In genomic region chr5:90853206-90853605, GRCm38 (mm10) we compare ENCODE assay signal across 34 mouse cellular contexts. TPM values are rescaled to one million over a fixed set of nuclear protein-coding genes. Genes with fewer than 3 reads are reported as not detected.
DNase-seq lines count a peak whose midpoint lies in the region; ATAC-seq and TF ChIP-seq lines count a peak whose summit lies in the region.
"Had no signal": no experiment of that assay in that cellular context is flagged by ENCODE, and none has a peak within 500 bp of the region (broad histone marks: within the 10 kb centered on the region; RNA-seq: fewer than 3 reads in every experiment).

No protein-coding gene starts in this region.

- H3K36me3 ChIP-seq in intestine, postnatal 0 days (ENCODE audit: control insufficient read depth, insufficient read depth), result no peaks in the 10 kb centered on the region
- H3K36me3 ChIP-seq: embryonic facial prominence, embryonic 12.5 days; embryonic facial prominence, embryonic 15.5 days; heart, embryonic 12.5 days; heart, embryonic 15.5 days had no signal

- peaks cover 20% of the 10 kb centered on the region for H3K4me1 ChIP-seq in bone marrow macrophage, adult 2 months (ENCODE audit: control insufficient read depth, insufficient read depth, low read length)
- H3K4me1 ChIP-seq in intestine, postnatal 0 days (replicated peaks; ENCODE audit: control insufficient read depth, insufficient read depth, low read length), result no peaks in the 10 kb centered on the region
- H3K4me1 ChIP-seq: embryonic facial prominence, embryonic 12.5 days; embryonic facial prominence, embryonic 15.5 days had no signal

- H3K27ac ChIP-seq in bone marrow macrophage, adult 2 months (ENCODE audit: insufficient read depth, low read depth, low read length), result peak overlapping the region; percentile 18; the same call in 1 of the 2 replicates
- H3K27ac ChIP-seq in intestine, postnatal 0 days (ENCODE audit: low read depth, low read length), result no peak overlapping the region
- H3K27ac ChIP-seq: embryonic facial prominence, embryonic 12.5 days; embryonic facial prominence, embryonic 15.5 days; heart, embryonic 15.5 days; hindbrain, embryonic 14.5 days; hindbrain, postnatal 0 days had no signal

- no peak overlapping the region for H3K9ac ChIP-seq in intestine, postnatal 0 days (ENCODE audit: low read depth, low read length)
- H3K9ac ChIP-seq: embryonic facial prominence, embryonic 12.5 days; embryonic facial prominence, embryonic 15.5 days; forebrain, postnatal 0 days; heart, embryonic 12.5 days; heart, embryonic 15.5 days; hindbrain, embryonic 14.5 days had no signal

- H3K4me2 ChIP-seq in intestine, postnatal 0 days (replicated peaks; ENCODE audit: low read depth), result no peak overlapping the region
- H3K4me2 ChIP-seq: embryonic facial prominence, embryonic 12.5 days; embryonic facial prominence, embryonic 15.5 days; heart, embryonic 12.5 days; heart, embryonic 15.5 days; hindbrain, embryonic 14.5 days had no signal

- H3K9me3 ChIP-seq in intestine, postnatal 0 days (ENCODE audit: control insufficient read depth), result no peaks in the 10 kb centered on the region
- H3K9me3 ChIP-seq: embryonic facial prominence, embryonic 12.5 days; embryonic facial prominence, embryonic 15.5 days; heart, embryonic 12.5 days; heart, embryonic 15.5 days had no signal

- peak; percentile 41; the same call in 1 of the 2 replicates for ATAC-seq in frontal cortex, adult (ENCODE audit: low TSS enrichment)
- peak; percentile 87 for ATAC-seq in megakaryocyte, adult 5-6 weeks (ENCODE audit: poor library complexity, severe bottlenecking)
- no peak for ATAC-seq in intestine, postnatal 0 days
- ATAC-seq: forebrain, embryonic 14.5 days; forebrain, postnatal 0 days; inflammation-experienced regulatory T-cells, adult 6 months; intestine, embryonic 16.5 days had no signal

- no peak for TF ChIP-seq POLR2A in bone marrow macrophage, adult 2 months (IDR thresholded peaks at IDR 0.05; ENCODE audit: borderline replicate concordance, low read depth, low read length)

- DNase-seq in frontal cortex, postnatal 14 days (ENCODE audit: low spot score in 2 of 2), result no peak
- no peak for DNase-seq in kidney, postnatal 36 days
- DNase-seq: adrenal gland, adult 2 months; adrenal gland, postnatal 14 days; B cell, adult 2 months; cerebellum, adult 11-12 months; cerebellum, adult 8-10 months; cerebellum, postnatal 10 days; forebrain, postnatal 0 days; gastrocnemius, postnatal 10 days; gastrocnemius, postnatal 36 days; heart, adult 18-20 months; heart, postnatal 14 days; heart, postnatal 4 days had no signal

- no peak for TF ChIP-seq CTCF in bone marrow macrophage, adult 2 months (IDR thresholded peaks at IDR 0.05; ENCODE audit: low read depth, low read length)
- no peak for TF ChIP-seq CTCF in intestine, postnatal 0 days (IDR thresholded peaks at IDR 0.05; ENCODE audit: low read depth)

- no peaks in the 10 kb centered on the region for H3K27me3 ChIP-seq in intestine, postnatal 0 days (replicated peaks; ENCODE audit: control insufficient read depth, insufficient read depth, low read length)
- H3K27me3 ChIP-seq: CH12.LX; embryonic facial prominence, embryonic 12.5 days; embryonic facial prominence, embryonic 15.5 days; heart, embryonic 12.5 days; heart, embryonic 15.5 days had no signal

- no peak overlapping the region for H3K4me3 ChIP-seq in bone marrow macrophage, adult 2 months (ENCODE audit: insufficient read depth, low read length)
- no peak overlapping the region for H3K4me3 ChIP-seq in intestine, postnatal 0 days (ENCODE audit: low read depth, low read length)
- H3K4me3 ChIP-seq: embryonic facial prominence, embryonic 12.5 days; embryonic facial prominence, embryonic 15.5 days; heart, embryonic 12.5 days; heart, embryonic 15.5 days had no signal

- WGBS in intestine, postnatal 0 days, result 83% methylated on average over 4 of the region's 4 CpGs

RNA-seq across cellular contexts. Expression of gene Cxcl1, which starts 37.8 kb away (rescaled TPM):
- polyA plus RNA-seq in bone marrow macrophage, adult 2 months (2012; ENCODE audit: insufficient read depth, insufficient read length, missing spikeins), result 0.59 and 1.4 TPM in 2 replicates
- 0.36 TPM in 1 of 2 replicates, not detected in the other for total RNA-seq in megakaryocyte, adult 5-6 weeks (2015)
- total RNA-seq in megakaryocyte, adult 5-6 weeks (2017), result 0.16 and 0.70 TPM in 2 replicates
- polyA plus RNA-seq in intestine, postnatal 0 days (2015; fragmentation: Nextera tagmentation; extraction: Ambion mirVana), result 0.83 and 1.2 TPM in 2 replicates
- total RNA-seq: CH12.LX; forebrain, postnatal 0 days; hindbrain, postnatal 0 days; MEL had no signal
- polyA plus RNA-seq: forebrain, embryonic 11.5 days; heart, embryonic 12.5 days; inflammation-experienced regulatory T-cells, adult 6 months had no signal

RNA-seq across cellular contexts. Expression of gene Cxcl2, which starts 50.5 kb away (rescaled TPM):
- polyA plus RNA-seq in bone marrow macrophage, adult 2 months (2012; ENCODE audit: insufficient read depth, insufficient read length, missing spikeins), result 7.4 and 7.7 TPM in 2 replicates
- 12.9 and 38.9 TPM in 2 replicates for total RNA-seq in megakaryocyte, adult 5-6 weeks (2015)
- total RNA-seq in megakaryocyte, adult 5-6 weeks (2017), result 19.7 and 51.7 TPM in 2 replicates
- polyA plus RNA-seq in intestine, postnatal 0 days (2015; fragmentation: Nextera tagmentation; extraction: Ambion mirVana), result 0.18 and 0.30 TPM in 2 replicates
- total RNA-seq: forebrain, postnatal 0 days; gastrocnemius, adult 18-20 months; gastrocnemius, postnatal 36 days; heart, adult 18-20 months; heart, postnatal 14 days; heart, postnatal 4 days; hindbrain, postnatal 0 days; MEL had no signal
- polyA plus RNA-seq: brain, embryonic 14.5 days; embryonic facial prominence, embryonic 12.5 days; embryonic facial prominence, embryonic 15.5 days; forebrain, embryonic 11.5 days; forebrain, embryonic 14.5 days; forebrain, postnatal 0 days; heart, embryonic 12.5 days; heart, embryonic 15.5 days; hindbrain, embryonic 11.5 days; intestine, embryonic 16.5 days had no signal

RNA-seq across cellular contexts. Expression of gene Cxcl15, which starts 58.9 kb away (rescaled TPM):
- polyA plus RNA-seq in bone marrow macrophage, adult 2 months (2012; ENCODE audit: insufficient read depth, insufficient read length, missing spikeins), result not detected in 2 replicates
- total RNA-seq in megakaryocyte, adult 5-6 weeks (2015), result not detected in 2 replicates
- not detected in 2 replicates for total RNA-seq in megakaryocyte, adult 5-6 weeks (2017)
- polyA plus RNA-seq in intestine, postnatal 0 days (2015; fragmentation: Nextera tagmentation; extraction: Ambion mirVana), result 0.56 and 0.69 TPM in 2 replicates
- total RNA-seq: adrenal gland, adult 2 months; adrenal gland, postnatal 14 days; adrenal gland, postnatal 4 days; CH12.LX; forebrain, postnatal 0 days; gastrocnemius, adult 18-20 months; gastrocnemius, postnatal 10 days; gastrocnemius, postnatal 36 days; heart, postnatal 4 days; hindbrain, postnatal 0 days; MEL had no signal
- polyA plus RNA-seq: adrenal gland, adult 2 months; brain, embryonic 14.5 days; forebrain, embryonic 11.5 days; forebrain, embryonic 14.5 days; forebrain, postnatal 0 days; heart, embryonic 12.5 days; hindbrain, embryonic 14.5 days; hindbrain, postnatal 0 days; inflammation-experienced regulatory T-cells, adult 6 months had no signal
